Mouse (Mus musculus) cerebellum, adult 11 months (tissue): ENCODE measurements at regions not wholly inside any gene's neighbourhood (a gene's known extent, or its start where the extent isn't known, plus 50 kb on each side); places are given as distances from the start of the nearest gene placed in this dataset.

ENCODE experiments used
- DNase-seq: peaks from one replicate; pipeline ENCODE4 v3.0.0; 2022

GRCm38 (mm10) chr19:14347429-14347828 lies 250.4 kb downstream of the Tle4 start:
- DNase-seq, result no peak

DNA sequence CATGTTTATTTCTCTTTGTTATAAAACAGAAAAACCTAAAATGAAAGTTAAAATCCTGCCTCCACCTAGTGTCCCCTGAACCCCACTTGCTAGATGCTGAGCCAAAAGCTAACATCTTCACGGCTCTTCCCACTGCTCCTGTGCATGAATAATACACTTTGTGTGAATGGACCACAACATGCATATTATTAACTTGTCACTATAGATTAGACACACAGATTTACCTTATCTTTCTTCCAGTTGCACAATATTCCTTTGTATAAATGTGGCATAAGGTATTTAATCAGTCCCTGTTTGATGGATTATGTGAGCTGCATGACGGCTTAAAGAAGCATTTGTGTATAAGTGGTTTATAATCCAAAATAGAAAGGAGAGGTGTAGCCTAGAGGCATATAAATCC lies 248.1 kb downstream of the Tle4 start:
- no peak for DNase-seq

DNA sequence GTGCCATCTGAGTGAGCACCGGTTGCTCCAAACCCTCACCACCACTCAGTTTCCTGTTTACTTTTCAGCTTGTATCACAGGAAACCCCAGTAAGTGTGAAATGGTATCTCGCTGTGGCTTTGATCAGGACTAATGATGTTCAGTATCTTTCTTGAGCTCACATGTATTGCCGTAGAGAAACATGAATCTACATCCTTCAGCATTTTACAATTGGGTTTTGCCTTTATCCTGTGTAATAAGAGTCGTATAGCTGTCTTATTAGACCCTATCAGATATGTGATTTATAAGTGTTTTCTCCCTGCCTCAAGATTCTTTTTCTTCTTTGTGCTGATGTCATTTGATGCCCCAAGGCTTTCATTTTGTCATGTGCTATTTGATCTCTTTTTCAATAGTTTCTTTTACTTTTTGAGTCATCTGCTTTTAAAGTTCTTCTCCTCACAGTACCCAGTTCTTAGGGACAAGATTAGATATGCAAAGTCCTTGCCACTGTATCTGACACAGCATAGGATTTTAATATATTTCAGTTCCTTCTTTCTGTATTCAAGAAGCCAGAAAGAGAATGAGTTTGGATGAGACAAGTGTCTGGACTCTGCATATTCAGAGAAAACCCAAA lies 246.0 kb downstream of the Tle4 start:
- no peak for DNase-seq

DNA sequence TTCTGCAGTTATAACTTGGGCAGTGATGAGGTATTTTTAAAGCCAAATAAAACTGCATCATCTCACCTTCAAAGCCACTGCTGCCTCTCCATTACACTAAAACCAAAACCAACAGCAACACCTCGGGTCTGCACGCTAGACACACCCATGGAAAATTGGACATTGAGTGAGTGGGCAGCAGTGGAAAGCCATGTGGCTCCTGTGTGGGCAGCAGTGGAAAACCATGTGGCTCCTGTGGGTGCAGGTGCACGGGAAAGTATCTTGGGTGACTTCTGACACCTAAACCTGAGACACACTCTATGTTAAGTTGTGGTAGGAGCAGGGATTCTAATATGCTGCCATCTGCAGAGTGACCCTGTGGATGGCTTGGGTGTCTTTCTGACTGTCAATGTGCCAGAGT lies 245.3 kb downstream of the Tle4 start:
- DNase-seq, result no peak

DNA sequence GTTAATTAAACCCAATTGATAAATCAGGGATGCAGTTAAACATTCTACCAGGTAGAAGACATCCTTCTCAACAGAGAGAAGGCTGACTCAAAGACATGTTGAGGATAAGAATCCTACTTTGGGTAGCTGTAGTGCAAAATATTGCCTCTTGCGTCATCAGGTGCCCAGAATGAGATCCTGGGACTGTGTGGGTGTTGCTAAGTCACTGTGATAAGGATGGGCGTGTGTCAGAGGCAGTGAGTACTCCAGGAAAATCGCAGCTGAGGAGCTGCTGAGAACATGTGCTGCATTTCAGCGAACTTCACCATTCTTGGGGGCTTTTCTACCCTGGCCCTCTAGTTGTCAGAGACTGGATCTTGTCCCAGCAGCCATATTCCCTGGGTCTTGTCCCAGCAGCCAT lies 244.7 kb downstream of the Tle4 start:
- no peak for DNase-seq

GRCm38 (mm10) chr19:14355128-14355527 lies 242.7 kb downstream of the Tle4 start:
- DNase-seq, result no peak

DNA sequence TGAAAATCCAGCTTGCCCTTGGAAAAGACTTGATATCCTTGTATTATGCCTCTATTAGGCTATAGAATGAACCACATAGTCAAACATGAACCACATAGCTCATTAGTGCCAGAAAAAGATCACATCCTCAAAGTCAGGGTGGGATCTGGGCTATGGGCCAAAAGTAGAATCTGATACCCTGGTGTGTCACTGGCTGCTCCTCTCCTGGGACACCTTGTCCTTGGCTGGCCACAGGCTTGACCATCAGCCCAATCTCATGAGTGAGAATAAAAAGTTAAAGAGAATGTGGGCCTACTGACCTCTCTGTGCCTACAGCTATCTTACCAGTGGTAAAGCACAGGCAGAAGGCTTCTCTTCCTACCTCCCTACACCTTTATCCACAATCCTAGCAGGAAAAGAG lies 241.9 kb downstream of the Tle4 start:
- DNase-seq, result no peak

- no peak for DNase-seq
These were observed 237.2 kb downstream of the Tle4 start for GRCm38 (mm10) chr19:14360611-14361010.

GRCm38 (mm10) chr19:14369098-14369604 lies 228.7 kb downstream of the Tle4 start:
- no peak for DNase-seq

DNA sequence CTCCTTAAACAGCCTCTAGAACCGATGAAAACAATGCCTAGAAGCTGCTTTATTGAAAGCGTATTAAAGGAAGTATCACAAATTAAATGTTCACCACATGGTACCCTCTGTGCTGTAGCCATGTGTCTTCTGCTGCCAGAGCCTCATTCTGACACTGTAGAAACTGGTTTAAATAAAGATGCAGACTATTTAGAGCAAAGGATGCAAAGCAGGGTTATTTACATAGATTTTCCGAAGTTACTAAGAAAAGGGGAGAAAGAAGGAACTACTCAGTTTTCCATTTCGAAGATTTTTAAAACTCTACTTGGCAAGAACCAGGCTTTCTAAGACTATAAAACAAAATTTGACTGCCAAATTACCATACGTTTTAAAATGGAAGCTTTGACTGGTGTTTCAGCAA lies 226.5 kb downstream of the Tle4 start:
- no peak for DNase-seq

DNA sequence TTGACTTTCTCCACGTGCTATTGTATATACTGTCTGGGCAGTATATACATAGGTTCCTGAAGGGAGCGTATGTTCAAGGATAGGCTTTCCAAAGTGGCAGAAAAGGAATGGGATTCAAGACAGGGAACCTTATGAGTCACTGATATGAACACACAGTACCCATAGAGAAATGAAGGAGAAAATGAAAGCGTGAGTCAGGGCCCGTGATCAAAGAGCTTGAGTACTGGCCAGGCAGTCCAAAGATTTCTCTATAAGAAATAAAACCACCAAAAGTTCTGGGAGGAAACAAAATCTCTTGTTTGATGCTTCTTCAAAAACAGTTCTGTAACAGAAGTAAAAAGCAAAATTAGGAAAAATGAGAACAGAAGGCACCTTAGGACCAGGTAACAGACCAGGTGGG lies 223.9 kb downstream of the Tle4 start:
- DNase-seq, result no peak

DNA sequence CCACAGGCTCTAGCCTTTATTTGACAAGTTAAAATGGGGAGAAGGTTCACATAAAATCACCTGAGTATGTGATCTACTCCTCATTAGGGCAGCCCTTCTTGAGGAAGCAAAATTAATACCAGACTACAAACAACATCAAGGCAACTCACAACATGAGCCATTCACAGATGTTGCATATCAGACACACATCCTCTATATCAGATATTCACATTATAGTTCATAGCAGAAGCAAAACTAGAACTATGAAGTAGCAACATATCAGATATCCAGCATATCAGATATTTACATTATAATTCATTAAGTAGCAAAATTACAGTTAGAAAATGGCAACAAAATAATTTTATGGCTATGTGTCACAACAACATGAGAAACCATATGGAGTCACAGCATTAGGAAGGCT lies 217.0 kb downstream of the Tle4 start:
- no peak for DNase-seq

DNA sequence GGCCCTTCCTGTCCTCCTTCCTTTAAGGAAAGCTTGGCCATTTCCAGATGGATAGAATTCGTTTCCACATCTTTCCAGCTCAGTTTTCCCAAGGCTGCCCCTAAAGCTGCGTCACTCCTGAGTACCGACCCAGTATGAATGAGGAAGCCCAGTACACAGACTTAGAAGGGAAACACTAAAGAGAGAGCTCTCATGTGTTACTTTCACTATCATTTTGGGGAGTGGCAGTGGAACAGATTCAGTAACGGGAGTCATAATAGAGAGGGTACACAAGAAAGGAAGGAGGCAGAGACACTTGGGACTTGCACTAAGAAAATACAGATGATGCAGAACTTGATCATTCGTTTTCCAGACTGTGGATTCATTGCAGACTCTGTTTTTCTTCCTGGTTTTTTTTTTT lies 210.1 kb downstream of the Tle4 start:
- no peak for DNase-seq

DNA sequence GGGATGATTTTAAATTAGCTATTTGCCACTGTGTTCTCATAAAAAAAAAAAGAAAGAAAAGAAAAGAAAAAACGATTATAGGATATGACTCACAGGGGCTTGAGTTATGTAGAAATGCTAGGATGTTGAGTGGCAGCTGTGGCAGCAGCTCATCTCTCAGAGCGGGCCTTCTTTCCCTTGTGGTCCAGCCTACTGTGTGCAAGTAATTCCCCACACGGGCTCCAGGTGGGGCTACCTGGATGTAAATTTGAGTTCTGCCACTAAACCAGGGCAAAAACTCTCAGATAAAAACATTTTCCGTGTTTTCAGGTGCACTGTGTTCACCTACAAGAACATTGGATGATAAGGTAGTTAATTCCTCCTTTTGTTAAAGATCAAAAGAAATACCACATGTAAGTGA lies 209.3 kb downstream of the Tle4 start:
- no peak for DNase-seq

- DNase-seq, result no peak
These were observed 207.7 kb downstream of the Tle4 start for GRCm38 (mm10) chr19:14389881-14390837.

DNA sequence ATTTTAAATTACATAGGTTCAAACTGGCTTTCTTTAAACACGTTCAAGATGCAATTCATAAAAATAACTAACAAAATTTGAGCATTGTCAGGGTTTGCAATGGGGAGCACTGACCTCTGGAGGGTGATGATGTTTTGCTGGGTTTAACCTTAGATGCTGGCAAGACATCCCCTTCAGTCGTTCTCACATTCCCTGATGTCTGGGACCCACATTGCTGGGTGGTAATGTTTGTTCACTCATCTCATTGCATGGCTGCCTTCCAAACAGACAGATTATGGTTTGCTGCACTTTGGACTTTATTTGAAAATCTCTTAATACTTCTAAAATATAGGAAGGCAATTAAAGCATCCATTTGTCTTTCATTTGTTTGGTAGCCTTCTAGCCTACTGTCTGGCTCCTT lies 206.9 kb downstream of the Tle4 start:
- DNase-seq, result no peak
